Mouse (Mus musculus) induced T-regulatory cell, adult 2 months (primary cell): ENCODE data around the gene Rad51b.

Experiments
- DNase-seq: peaks from one replicate; pipeline ENCODE4 v3.0.0-alpha.2; 2012; ENCODE audit warnings: low read depth

Rad51b gene

GRCm38 (mm10) chr12:79579018-79579585, 282.0 kb downstream of the Rad51b start:
- DNase-seq = no peak

- no peak for DNase-seq
Observed at GRCm38 (mm10) chr12:79579837-79580236, 282.8 kb downstream of the Rad51b start.

- no peak for DNase-seq
Observed at GRCm38 (mm10) chr12:79584556-79585307, 287.6 kb downstream of the Rad51b start.

GRCm38 (mm10) chr12:79585336-79585735, 288.3 kb downstream of the Rad51b start:
- no peak for DNase-seq

- DNase-seq = no peak
Observed at GRCm38 (mm10) chr12:79588831-79589230, 291.7 kb downstream of the Rad51b start.

- DNase-seq = no peak
Observed at GRCm38 (mm10) chr12:79592206-79592605, 295.1 kb downstream of the Rad51b start.

- no peak for DNase-seq
Observed at GRCm38 (mm10) chr12:79596842-79597241, 299.8 kb downstream of the Rad51b start.

- no peak for DNase-seq
Observed at GRCm38 (mm10) chr12:79597351-79597750, 300.3 kb downstream of the Rad51b start.

- DNase-seq = no peak
Observed at GRCm38 (mm10) chr12:79597786-79598185, 300.7 kb downstream of the Rad51b start.

GRCm38 (mm10) chr12:79598496-79598895, 301.4 kb downstream of the Rad51b start:
- no peak for DNase-seq

GRCm38 (mm10) chr12:79598901-79599300, 301.8 kb downstream of the Rad51b start:
- DNase-seq = no peak

GRCm38 (mm10) chr12:79600149-79600769, 303.2 kb downstream of the Rad51b start:
- peak; percentile 71 for DNase-seq

GRCm38 (mm10) chr12:79602641-79603040, 305.6 kb downstream of the Rad51b start:
- no peak for DNase-seq

GRCm38 (mm10) chr12:79604850-79605249, 307.8 kb downstream of the Rad51b start:
- no peak for DNase-seq

- DNase-seq = no peak
Observed at GRCm38 (mm10) chr12:79606197-79606631, 309.1 kb downstream of the Rad51b start.

- DNase-seq = no peak
Observed at GRCm38 (mm10) chr12:79609399-79610010, 312.4 kb downstream of the Rad51b start.

GRCm38 (mm10) chr12:79610511-79611103, 313.5 kb downstream of the Rad51b start:
- no peak for DNase-seq

- DNase-seq = no peak
Observed at GRCm38 (mm10) chr12:79611665-79612064, 314.6 kb downstream of the Rad51b start.

GRCm38 (mm10) chr12:79612334-79613060, 315.4 kb downstream of the Rad51b start:
- peak; percentile 88 for DNase-seq

GRCm38 (mm10) chr12:79613061-79613788, 316.1 kb downstream of the Rad51b start:
- DNase-seq = no peak
